Mouse (Mus musculus) ES-E14 (cell line): ENCODE results near the gene Btbd8. TPM values are rescaled to one million over a fixed set of nuclear protein-coding genes. Genes with fewer than 3 reads are reported as not detected.
A peak's percentile ranks its signal among the peaks of the same experiment; 100 is the strongest.

ENCODE experiments used
- DNase-seq: peaks from one replicate; pipeline ENCODE4 v3.0.0-alpha.2; 2013; ENCODE audit warnings: low read depth, low spot score
- H3K27ac ChIP-seq: 2 replicates; pipeline ENCODE4 v1.5.1; 2012; ENCODE audit warnings: low read depth, mild to moderate bottlenecking, low read length, moderate library complexity, mixed read lengths; ENCODE audit not compliant: poor library complexity, insufficient read depth, severe bottlenecking
- H3K36me3 ChIP-seq: 2 replicates; pipeline ENCODE4 v1.6.1; 2012; ENCODE audit warnings: mild to moderate bottlenecking, low read length, moderate library complexity, mixed read lengths; ENCODE audit not compliant: control insufficient read depth, poor library complexity, insufficient read depth, severe bottlenecking
- H3K4me1 ChIP-seq, 2 experiments: fragments of 150-350 bp in 1 of 2; sonication (generic) in 1 of 2; 2 replicates each; pipeline ENCODE4 v1.6.1; 2012; ENCODE audit warnings: low read length in 2 of 2, mild to moderate bottlenecking in 1 of 2, mixed read lengths in 1 of 2; ENCODE audit not compliant: control insufficient read depth in 2 of 2, insufficient read depth in 2 of 2, poor library complexity in 1 of 2
- H3K4me3 ChIP-seq, 2 experiments: fragments of 150-350 bp in 1 of 2; sonication (generic) in 1 of 2; 2 replicates each; pipeline ENCODE4 v1.5.1; 2012; ENCODE audit warnings: low read length in 2 of 2, low read depth in 1 of 2, mild to moderate bottlenecking in 1 of 2, mixed read lengths in 1 of 2; ENCODE audit not compliant: insufficient read depth in 1 of 2, poor library complexity in 1 of 2, severe bottlenecking in 1 of 2
- H3K9ac ChIP-seq: 2 replicates; pipeline ENCODE4 v1.6.1; 2012; ENCODE audit warnings: low read depth, mild to moderate bottlenecking, low read length, mixed read lengths; ENCODE audit not compliant: poor library complexity, insufficient read depth, severe bottlenecking
- H3K9me3 ChIP-seq: fragments of 150-350 bp; sonication (generic); 2 replicates; pipeline ENCODE4 v1.6.1; 2012; ENCODE audit warnings: low read depth, mild to moderate bottlenecking, low read length; ENCODE audit not compliant: control insufficient read depth, insufficient read depth
- CHD2 ChIP-seq: IDR thresholded peaks from 2 replicates; pipeline ENCODE4 v1.6.1; 2014; ENCODE audit warnings: mild to moderate bottlenecking, low read depth, low read length, inconsistent platforms
- HCFC1 ChIP-seq: IDR thresholded peaks from 2 replicates; pipeline ENCODE4 v1.6.1; 2012; ENCODE audit warnings: low read length, inconsistent platforms, borderline replicate concordance; ENCODE audit not compliant: insufficient read depth
- MAFK ChIP-seq: IDR thresholded peaks from 2 replicates; pipeline ENCODE4 v1.6.1; 2014; ENCODE audit warnings: mild to moderate bottlenecking, low read depth, low read length, inconsistent platforms; ENCODE audit not compliant: insufficient read depth
- ZC3H11A ChIP-seq: IDR thresholded peaks from 2 replicates; pipeline ENCODE4 v1.6.1; 2012; ENCODE audit warnings: low read depth, mild to moderate bottlenecking, inconsistent platforms, low read length, borderline replicate concordance
- ZNF384 ChIP-seq: IDR thresholded peaks from 2 replicates; pipeline ENCODE4 v1.6.1; 2012; ENCODE audit warnings: low read depth, low read length, inconsistent platforms
- in situ Hi-C, 2 experiments: fragments of 600-800 bp; cut with MboI; formaldehyde crosslinking; loops; one replicate each; pipeline ENCODE4 v1.15.1; 2025; ENCODE audit warnings: low sequenced_read_pairs in 2 of 2, inconsistent platforms in 1 of 2; ENCODE audit not compliant: unreplicated experiment in 2 of 2
- total RNA-seq: library from RNA; depleted of rRNA; stranded (reverse); fragments of 300-350 nt; gene quantifications from 2 replicates; pipeline ENCODE4 v1.2.3, GENCODE M21; 2012

Gene Btbd8
- total RNA-seq, 1 experiment, result 5.4 TPM

DNA sequence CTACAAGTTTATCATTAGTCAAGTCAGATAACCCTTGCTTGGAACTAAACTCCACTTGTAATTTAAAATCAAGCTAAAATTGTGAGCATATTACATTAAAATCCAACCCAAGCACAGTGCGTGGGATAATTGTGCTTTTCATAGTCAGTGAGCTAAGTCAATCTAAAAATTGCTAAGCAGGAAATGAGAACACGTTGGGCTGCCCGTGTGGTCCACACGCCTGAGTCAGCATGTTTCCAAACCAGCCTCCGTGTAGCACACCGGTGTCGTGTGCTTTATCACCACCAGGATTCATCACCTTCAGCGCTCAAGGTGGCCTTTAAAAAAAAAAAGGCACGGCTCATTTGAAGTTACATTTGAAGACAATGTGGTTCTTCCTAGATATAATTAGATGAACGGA is 86.5 kb downstream of the Btbd8 start:
- DNase-seq, result no peak
- H3K4me3 ChIP-seq, result no peak overlapping the region

GRCm38 (mm10) chr5:107528856-107529255 is 91.1 kb downstream of the Btbd8 start:
- in situ Hi-C loops, result no loop called here
- Histone ChIP-seq H3K4me3 (no peak overlapping the region), H3K4me1 (no peaks in the 10 kb centered on the region), H3K9me3 (no peaks in the 10 kb centered on the region), H3K9ac (no peak overlapping the region), H3K36me3 (no peaks in the 10 kb centered on the region), H3K27ac (no peak overlapping the region)
- no peak for TF ChIP-seq HCFC1
- TF ChIP-seq ZNF384, result no peak
- no peak for TF ChIP-seq MAFK
- no peak for TF ChIP-seq CHD2
- TF ChIP-seq ZC3H11A, result no peak
- DNase-seq, result no peak

More for the DNA sequence above, 86.5 kb downstream of the Btbd8 start:
- Histone ChIP-seq H3K27ac (no peak overlapping the region), H3K9ac (no peak overlapping the region), H3K4me1 (no peaks in the 10 kb centered on the region), H3K36me3 (no peaks in the 10 kb centered on the region), H3K9me3 (no peaks in the 10 kb centered on the region)
- TF ChIP-seq HCFC1, result no peak
- no peak for TF ChIP-seq CHD2
- TF ChIP-seq ZC3H11A, result no peak
- TF ChIP-seq ZNF384, result no peak
- TF ChIP-seq MAFK, result peak; percentile 51; the same call in 1 of the 2 replicates
- in situ Hi-C loops, result no loop called here

DNA sequence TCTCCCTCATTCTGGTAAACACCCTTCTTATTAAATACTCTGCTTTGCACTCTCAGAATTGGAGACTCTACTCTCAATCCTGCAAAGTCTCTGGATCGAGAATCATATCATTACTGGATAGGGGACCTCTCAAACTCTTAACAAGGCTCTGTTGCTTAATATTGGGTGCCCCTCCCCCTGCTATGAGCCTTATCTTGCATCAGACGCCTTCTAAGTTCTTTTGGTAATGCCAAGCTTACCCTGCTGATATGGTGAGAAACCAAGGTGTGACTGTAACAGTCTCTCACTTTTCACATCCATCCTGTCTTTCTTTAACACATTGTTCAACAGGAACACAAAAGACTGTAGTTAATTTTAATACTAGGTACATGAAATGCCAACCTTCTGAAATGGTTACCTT is 95.8 kb downstream of the Btbd8 start:
- TF ChIP-seq ZC3H11A (no peak), MAFK (no peak), HCFC1 (no peak), ZNF384 (no peak), CHD2 (no peak)
- DNase-seq, result no peak
- in situ Hi-C loops, result no loop called here
- no peak overlapping the region for H3K9ac ChIP-seq
- no peaks in the 10 kb centered on the region for H3K9me3 ChIP-seq
- H3K27ac ChIP-seq, result no peak overlapping the region
- H3K36me3 ChIP-seq, result no peaks in the 10 kb centered on the region
- no peaks in the 10 kb centered on the region for H3K4me1 ChIP-seq
- H3K4me3 ChIP-seq, result no peak overlapping the region

GRCm38 (mm10) chr5:107534581-107534980 is 96.8 kb downstream of the Btbd8 start, which contains the start of gene 1700028K03Rik:
1700028K03Rik (plus strand) TSS chr5:107534709.
- Histone ChIP-seq H3K36me3 (no peaks in the 10 kb centered on the region), H3K9ac (peak within 1 kb of the TSS; percentile 54; the same call in 1 of the 2 replicates), H3K9me3 (no peaks in the 10 kb centered on the region), H3K4me3 (peak within 1 kb of the TSS; percentile 47 to 58), H3K27ac (no peak within 1 kb of the TSS), H3K4me1 (no peaks in the 10 kb centered on the region)
- no peak for TF ChIP-seq ZNF384
- no peak for TF ChIP-seq HCFC1
- no peak for TF ChIP-seq CHD2
- no peak for TF ChIP-seq ZC3H11A
- TF ChIP-seq MAFK, result no peak
- in situ Hi-C loops, result no loop called here
- DNase-seq, result no peak

DNA sequence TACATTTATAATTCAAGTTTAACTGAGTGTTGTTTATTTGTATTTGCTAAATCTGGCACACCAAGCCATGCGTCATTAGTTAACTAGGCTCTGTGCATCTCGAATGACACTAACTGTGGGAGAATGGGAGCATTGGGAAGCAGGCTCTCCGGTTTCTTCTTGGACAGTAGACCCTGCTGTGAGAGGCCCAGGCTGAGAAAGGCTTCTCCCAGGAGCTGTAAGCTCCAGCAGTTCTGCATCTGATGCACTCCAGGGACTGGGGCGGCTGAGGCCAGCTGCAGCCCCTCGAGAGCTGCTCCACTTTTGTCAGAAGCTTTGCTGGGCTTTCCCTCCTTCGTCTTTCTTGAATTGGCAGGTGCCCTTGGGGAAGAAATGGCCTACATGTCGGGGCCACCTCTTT is 103.9 kb downstream of the Btbd8 start:
- TF ChIP-seq CHD2, result no peak
- no peak for TF ChIP-seq ZC3H11A
- TF ChIP-seq HCFC1, result no peak
- TF ChIP-seq MAFK, result no peak
- TF ChIP-seq ZNF384, result no peak
- in situ Hi-C loops, result no loop called here
- Histone ChIP-seq H3K27ac (no peak overlapping the region), H3K4me3 (no peak overlapping the region), H3K36me3 (no peaks in the 10 kb centered on the region), H3K9me3 (no peaks in the 10 kb centered on the region), H3K4me1 (no peaks in the 10 kb centered on the region), H3K9ac (no peak overlapping the region)
- no peak for DNase-seq
